Mouse (Mus musculus) left cerebral cortex, adult 2 months (tissue): Measurements from ENCODE around the gene Per1. TPM values are rescaled to one million over a fixed set of nuclear protein-coding genes. Genes with fewer than 3 reads are reported as not detected.

ENCODE experiments used
- DNase-seq, 2 experiments: peaks; one replicate each; pipeline ENCODE4 v3.0.0; 2021 to 2022; ENCODE audit warnings: low spot score in 2 of 2, mixed read lengths in 1 of 2; ENCODE audit errors: extremely low spot score in 1 of 2
- H3K27ac ChIP-seq: fragments of 200-600 bp; 2 replicates; pipeline ENCODE4 v1.8.1; 2022
- H3K4me3 ChIP-seq: fragments of 200-600 bp; 2 replicates; pipeline ENCODE4 v1.8.1; 2022
- CTCF ChIP-seq: fragments of 200-600 bp; IDR thresholded peaks from 2 replicates; pipeline ENCODE4 v1.8.1; 2022; ENCODE audit warnings: antibody characterized with exemption, mild to moderate bottlenecking, moderate library complexity
- intact Hi-C: fragments of 180-260 bp; cut with DNase I; formaldehyde crosslinking; loops from one replicate; pipeline ENCODE4 v1.15.1; 2025
- long read RNA-seq, 2 experiments: library from polyadenylated mRNA; stranded (forward); transcript quantifications; one replicate each; pipeline ENCODE4 v2.0.0; 2021; ENCODE audit warnings: borderline mapping rate in 2 of 2
- total RNA-seq, 2 experiments: library from RNA; stranded (reverse); gene quantifications; 2 replicates each; pipeline ENCODE4 v1.2.3; 2021

Gene Per1
- 100 to 1,000 TPM; 114 to 185 TPM for total RNA-seq
- long read RNA-seq, experiment 1, full-length matches to known transcripts, result 2 of 17 reads
- long read RNA-seq, experiment 1, partial matches to known transcripts, result 10 of 17 reads
- long read RNA-seq, experiment 1, other reads (novel, unspliced or antisense), result 5 of 17 reads
- long read RNA-seq, experiment 2, full-length matches to known transcripts, result 2 of 25 reads
- long read RNA-seq, experiment 2, partial matches to known transcripts, result 16 of 25 reads
- long read RNA-seq, experiment 2, other reads (novel, unspliced or antisense), result 7 of 25 reads

DNA sequence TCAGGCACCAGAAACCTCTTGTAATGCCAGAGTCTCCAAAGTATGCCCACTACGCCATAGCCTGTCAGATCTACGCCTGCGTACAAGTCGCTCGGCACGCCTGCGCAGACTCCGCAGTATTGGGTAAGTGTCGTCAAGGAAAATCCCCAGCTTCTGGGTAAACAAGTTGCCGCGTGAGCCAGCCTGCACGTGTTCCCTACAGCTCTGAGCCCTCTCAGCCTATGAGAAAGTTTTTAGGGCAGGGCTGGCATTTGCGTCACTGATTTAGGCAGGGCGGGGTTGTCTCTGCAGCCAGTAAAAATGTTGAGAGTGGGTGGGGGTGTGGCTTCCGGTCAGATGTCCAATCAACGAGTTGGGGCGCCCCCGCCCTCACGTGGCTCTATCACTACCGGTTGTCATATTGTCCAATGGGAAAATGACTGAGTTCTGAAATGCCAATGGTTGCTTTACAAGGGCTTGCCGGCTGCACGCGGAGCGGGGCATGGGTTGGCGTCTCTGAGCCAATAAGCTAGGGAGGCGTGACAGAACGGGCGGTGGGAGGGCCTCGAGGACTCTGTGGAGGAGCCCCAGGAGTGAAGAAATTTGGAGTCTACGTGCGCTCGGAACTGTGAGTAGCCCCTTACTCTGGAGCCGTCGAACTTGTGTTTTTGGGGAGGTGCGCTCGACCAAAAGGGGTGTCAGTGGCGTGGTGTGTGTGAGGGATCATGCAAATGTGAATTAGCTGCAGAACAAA lies at the start of gene Per1:
Gene Per1, plus strand, starts transcription at position 521 of the 733 bp plus-strand sequence.
- Histone ChIP-seq H3K4me3 (peak within 1 kb of the TSS; percentile 87), H3K27ac (peak within 1 kb of the TSS; percentile 99)
- no peak for TF ChIP-seq CTCF
- peak; percentile 98 to 100 for DNase-seq
- intact Hi-C loops, result loop anchor here (5.0 kb wide), 1 partner anchor 317 kb away; the partner anchor contains the start of gene Kdm6b

DNA sequence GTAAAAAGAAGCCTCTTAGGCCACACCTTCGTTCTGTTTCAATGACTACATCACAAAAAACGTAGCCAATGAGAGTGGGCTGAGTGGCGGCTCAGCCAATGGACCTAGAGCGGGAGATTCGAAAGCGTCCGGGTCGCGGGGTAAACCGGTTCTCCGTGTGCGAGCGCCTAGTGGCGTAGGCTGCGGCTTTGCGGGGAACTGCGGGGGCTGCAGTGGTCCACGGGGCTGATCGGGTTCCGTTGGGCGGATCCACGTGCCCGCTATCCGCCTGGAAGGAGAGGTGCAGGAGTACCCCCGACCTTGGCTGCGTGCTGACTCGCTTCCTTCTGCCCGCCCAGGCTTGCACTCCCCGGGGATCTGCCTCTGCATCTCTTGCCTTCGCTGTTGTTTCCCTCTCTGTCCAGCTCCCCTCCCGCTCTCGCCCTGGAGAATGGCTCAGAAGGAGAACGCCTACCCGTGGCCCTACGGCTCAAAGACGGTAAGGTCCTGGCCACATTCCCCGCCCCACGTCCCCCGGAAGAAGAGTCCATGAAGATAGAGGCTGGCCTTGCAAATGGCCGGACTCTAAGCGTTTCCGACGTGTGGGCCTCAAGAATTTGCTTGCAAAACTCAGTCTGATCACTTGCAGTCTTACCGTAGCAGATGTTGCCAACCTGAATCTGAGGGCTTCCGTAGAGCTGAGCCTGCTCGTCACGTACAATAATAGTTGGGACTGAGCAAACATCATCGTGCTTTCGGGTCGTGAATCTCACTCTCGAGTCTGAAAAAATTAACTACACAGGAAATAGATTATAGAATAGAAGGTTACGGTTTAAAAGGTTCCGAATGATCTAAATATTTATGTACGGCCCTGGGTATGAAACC lies 49.3 kb upstream of the Per1 start, which contains the start of gene Aurkb:
Gene Aurkb, plus strand, starts transcription at position 117 of the 864 bp plus-strand sequence.
- Histone ChIP-seq H3K4me3 (peak within 1 kb of the TSS; percentile 59), H3K27ac (no peak within 1 kb of the TSS)
- intact Hi-C loops, result no loop called here
- TF ChIP-seq CTCF, result peak; percentile 24; the same call in 1 of the 2 replicates
- DNase-seq, result peak; percentile 63 to 71

DNA sequence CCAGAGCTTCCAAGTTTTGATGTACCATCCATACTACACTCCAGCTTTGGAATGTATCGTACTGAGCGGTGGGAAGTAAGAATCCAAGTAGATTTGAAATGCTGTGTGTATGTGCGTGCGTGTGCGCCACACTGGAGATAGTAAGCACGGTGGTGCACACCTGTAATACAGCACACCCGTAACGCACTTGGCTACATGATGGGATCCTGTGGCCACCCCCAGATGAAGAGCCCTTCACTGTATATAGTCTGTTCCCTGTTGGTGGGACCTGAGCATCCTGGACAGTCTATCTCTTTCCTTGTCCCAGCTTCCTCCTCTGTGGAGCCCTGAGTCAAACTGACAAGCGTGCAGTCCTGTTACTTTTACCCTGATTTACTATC lies 48.6 kb upstream of the Per1 start:
- Histone ChIP-seq H3K27ac (no peak overlapping the region), H3K4me3 (peak overlapping the region; percentile 59)
- intact Hi-C loops, result no loop called here
- no peak for TF ChIP-seq CTCF
- DNase-seq, result no peak

DNA sequence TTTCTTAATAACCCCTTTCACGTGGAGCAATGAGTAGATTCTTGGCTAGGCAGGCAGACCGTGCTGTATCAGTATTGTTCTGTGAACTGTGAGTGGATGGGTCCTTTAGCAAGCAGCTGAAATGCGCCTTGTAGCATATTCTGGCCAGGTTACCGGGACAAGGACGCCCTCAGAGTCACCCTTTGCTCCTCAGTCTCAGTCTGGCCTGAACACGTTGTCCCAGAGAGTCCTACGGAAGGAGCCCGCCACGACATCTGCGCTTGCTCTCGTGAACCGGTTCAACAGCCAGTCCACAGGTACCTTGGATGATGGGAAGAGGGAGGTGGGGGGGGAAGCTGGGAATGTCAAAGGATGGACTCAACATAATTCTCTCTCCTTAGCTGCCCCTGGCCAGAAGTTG lies 47.4 kb upstream of the Per1 start:
- intact Hi-C loops, result no loop called here
- no peak for DNase-seq
- TF ChIP-seq CTCF, result no peak
- H3K4me3 ChIP-seq, result no peak overlapping the region
- H3K27ac ChIP-seq, result no peak overlapping the region

DNA sequence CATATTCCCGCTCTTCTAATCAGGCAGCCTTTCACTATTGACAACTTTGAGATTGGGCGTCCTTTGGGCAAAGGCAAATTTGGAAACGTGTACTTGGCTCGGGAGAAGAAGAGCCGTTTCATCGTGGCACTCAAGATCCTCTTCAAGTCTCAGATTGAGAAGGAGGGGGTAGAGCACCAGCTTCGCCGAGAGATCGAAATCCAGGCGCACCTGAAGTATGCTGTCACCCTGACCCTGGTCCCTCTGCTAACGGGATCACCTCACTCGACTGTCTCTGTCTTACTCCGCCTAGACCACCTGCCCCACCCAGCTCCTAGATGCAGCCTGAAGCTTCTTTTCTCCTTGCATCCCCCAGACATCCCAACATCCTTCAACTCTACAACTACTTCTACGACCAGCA lies 46.9 kb upstream of the Per1 start:
- Histone ChIP-seq H3K27ac (no peak overlapping the region), H3K4me3 (no peak overlapping the region)
- no peak for DNase-seq
- TF ChIP-seq CTCF, result no peak
- intact Hi-C loops, result no loop called here

DNA sequence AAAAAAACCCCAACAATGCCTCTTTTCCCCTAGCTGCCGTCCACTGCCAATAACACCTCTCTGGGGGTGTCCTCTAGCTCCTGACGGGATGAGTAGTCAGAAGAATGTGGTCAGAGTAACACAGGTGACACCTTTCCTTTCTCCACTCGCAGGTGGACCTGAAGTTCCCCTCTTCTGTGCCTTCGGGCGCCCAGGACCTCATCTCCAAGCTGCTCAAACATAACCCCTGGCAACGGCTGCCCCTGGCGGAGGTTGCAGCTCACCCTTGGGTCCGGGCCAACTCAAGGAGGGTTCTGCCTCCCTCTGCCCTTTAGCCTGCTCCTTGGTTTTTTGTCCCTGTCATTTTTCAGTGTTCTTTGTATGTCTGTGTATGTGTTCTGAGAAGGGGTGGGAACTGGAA lies 44.3 kb upstream of the Per1 start:
- TF ChIP-seq CTCF, result no peak
- H3K4me3 ChIP-seq, result no peak overlapping the region
- no peak for DNase-seq
- intact Hi-C loops, result no loop called here
- no peak overlapping the region for H3K27ac ChIP-seq

DNA sequence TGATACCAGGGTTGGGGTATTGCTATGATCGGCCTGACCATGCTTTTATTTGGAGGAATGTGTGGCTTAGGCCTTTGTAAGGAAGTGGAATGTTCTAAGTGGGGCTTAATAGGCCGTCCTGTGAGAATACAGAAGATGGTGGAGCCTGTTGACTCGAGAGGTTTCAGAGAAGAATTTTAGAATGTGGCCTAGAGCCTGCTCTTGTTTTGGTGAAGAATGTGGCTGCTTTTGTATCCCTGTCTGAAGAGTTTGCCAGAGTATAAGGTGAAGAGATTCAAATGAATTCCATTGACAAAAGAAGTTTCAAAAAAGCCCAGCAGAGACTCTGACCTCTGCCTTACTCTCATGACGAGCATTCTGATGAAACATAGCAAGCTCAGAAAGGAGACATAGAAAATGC lies 43.2 kb upstream of the Per1 start:
- intact Hi-C loops, result no loop called here
- Histone ChIP-seq H3K27ac (no peak overlapping the region), H3K4me3 (no peak overlapping the region)
- no peak for DNase-seq
- no peak for TF ChIP-seq CTCF

DNA sequence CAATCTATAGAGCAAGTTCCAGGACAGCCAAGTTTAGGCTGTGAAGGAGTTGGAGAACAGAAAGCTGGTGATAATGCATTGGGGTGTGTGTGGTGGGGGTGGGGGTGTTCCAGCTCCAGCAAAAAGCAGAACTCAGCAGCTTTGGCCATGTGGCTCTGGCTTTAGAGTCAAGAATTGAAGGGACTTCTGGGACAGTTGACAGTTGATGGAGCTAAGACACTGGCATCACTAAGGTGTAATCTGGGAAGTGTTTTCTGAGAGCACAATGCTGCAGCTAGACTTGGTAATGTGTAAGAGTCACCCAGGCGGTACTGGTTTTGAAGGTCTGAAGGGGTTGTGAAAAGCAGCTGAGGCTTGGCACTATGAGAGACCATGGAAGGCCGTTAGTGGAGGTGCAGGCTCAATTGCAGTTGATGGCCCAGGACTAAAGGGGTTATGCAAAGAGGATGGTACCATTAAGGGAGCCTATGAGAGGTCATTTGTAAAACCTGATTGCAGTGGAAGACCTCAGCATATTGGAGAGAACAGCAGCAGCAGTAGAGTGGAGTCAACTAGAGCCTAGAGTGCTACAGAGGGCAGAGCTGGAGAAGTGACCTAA lies 42.1 kb upstream of the Per1 start:
- intact Hi-C loops, result no loop called here
- no peak for TF ChIP-seq CTCF
- Histone ChIP-seq H3K4me3 (no peak overlapping the region), H3K27ac (no peak overlapping the region)
- no peak for DNase-seq

DNA sequence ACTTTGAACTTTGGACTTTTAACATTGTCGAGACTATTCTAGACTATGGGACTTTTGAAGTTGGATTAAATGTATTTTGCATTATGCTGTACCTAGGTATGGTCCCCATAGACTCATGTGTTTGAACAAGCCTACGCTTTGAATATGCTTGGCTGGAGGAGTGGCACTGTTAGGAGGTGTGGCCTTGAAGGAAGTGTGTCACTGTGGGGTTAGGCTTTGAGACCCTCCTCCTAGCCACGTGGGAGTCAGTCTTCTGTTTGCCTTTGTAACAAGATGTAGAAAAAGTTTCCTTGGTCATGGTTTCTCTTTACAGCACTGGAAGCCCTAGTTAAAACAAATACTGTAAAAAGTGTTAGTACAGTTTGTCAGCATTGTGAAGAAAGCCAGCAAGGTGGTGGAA lies 41.2 kb upstream of the Per1 start:
- Histone ChIP-seq H3K27ac (no peak overlapping the region), H3K4me3 (no peak overlapping the region)
- TF ChIP-seq CTCF, result no peak
- DNase-seq, result no peak
- intact Hi-C loops, result no loop called here

DNA sequence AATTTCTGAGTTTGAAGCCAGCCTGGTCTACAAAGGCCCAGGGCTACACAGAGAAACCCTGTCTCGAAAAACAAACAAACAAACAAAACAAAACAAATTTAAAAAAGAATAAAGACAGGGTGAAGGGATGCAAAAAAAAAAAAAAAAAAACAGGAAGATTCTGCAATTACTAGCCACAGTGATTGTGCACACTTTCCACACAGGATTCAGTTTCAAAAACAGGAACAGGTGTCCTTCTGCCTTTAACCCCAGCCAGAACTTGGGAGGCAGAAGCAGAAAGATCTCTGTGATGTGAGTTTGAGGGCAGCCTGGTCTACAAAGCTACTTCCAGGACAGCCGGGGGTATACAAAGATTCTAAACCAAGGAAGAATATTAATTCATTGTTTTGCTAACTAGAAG lies 36.8 kb upstream of the Per1 start:
- Histone ChIP-seq H3K4me3 (peak overlapping the region; percentile 71), H3K27ac (peak overlapping the region; percentile 84; the same call in 1 of the 2 replicates)
- TF ChIP-seq CTCF, result no peak
- intact Hi-C loops, result loop anchor here (1.0 kb wide), 1 partner anchor 16 kb away; no protein-coding TSS in a partner anchor
- DNase-seq, result no peak

DNA sequence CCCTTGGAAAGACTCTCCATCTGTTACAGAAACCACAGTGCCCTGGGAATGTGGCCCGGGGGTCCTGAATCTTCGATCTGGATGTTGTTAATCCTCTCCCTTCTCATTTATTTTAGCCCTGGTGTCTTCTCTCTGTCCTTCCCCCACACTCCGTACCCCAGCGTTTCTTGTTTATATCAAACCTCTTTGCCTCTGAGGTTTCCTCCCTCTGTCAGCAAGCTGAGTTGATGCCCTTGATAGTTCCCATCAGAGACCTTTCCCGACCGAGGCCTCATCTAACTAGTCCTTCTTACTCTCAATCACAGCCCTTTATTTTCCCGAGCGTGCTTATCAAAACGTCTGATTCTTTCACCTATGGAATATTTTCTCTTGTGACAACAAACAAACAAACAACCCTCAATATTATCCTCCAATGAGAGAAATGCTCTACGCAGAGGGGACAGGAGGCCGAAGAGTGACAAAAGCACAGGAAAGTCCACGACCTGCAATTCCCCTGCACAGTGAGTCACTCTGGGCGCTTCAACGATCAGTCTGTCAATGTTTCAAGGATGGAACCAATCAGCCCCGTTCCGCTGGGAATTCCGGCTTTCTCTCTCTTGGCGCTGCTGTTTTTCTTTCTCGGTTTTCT lies 36.2 kb upstream of the Per1 start:
- TF ChIP-seq CTCF, result no peak
- Histone ChIP-seq H3K4me3 (peak overlapping the region; percentile 71), H3K27ac (peak overlapping the region; percentile 84)
- no peak for DNase-seq
- intact Hi-C loops, result loop anchor here (1.0 kb wide), 1 partner anchor 17 kb away; no protein-coding TSS in a partner anchor
